Mouse (Mus musculus) limb, embryonic 14.5 days (tissue): Measurements from ENCODE around the gene Eva1b. TPM values are rescaled to one million over a fixed set of nuclear protein-coding genes. Genes with fewer than 3 reads are reported as not detected.
A peak's percentile ranks its signal among the peaks of the same experiment; 100 is the strongest.
"Not testable (repeated sequence)": the region's sequence is repeated elsewhere in the genome, so short reads cannot be mapped to it uniquely, and the experiment has no call there.

ENCODE experiments used
- ATAC-seq: fragments of 200-750 bp; cut with Nextera tagmentation; 2 replicates; pipeline ENCODE4 v1.8.0; 2017; ENCODE audit warnings: low read depth, moderate number of reproducible peaks, moderate TSS enrichment; ENCODE audit not compliant: low FRiP score
- DNase-seq: peaks from one replicate; pipeline ENCODE4 v3.0.0-alpha.2; 2015; ENCODE audit warnings: low spot score
- H3K27ac ChIP-seq: fragments of 300-500 bp; sonication (generic); replicated peaks from 2 replicates; pipeline ENCODE4 v1.5.1; 2014; ENCODE audit warnings: low read depth, mild to moderate bottlenecking, low read length, moderate library complexity, mixed read lengths
- H3K27me3 ChIP-seq: fragments of 300-500 bp; sonication (generic); 2 replicates; pipeline ENCODE4 v1.6.1; 2014; ENCODE audit warnings: low read length, mixed read lengths; ENCODE audit not compliant: control insufficient read depth, insufficient read depth
- H3K36me3 ChIP-seq: fragments of 300-500 bp; sonication (generic); 2 replicates; pipeline ENCODE4 v1.6.1; 2014; ENCODE audit warnings: mild to moderate bottlenecking, low read length, moderate library complexity, mixed read lengths; ENCODE audit not compliant: control insufficient read depth, insufficient read depth
- H3K4me1 ChIP-seq: fragments of 300-500 bp; sonication (generic); 2 replicates; pipeline ENCODE4 v1.6.1; 2014; ENCODE audit warnings: antibody characterized with exemption, low read length, mixed read lengths; ENCODE audit not compliant: control insufficient read depth, insufficient read depth
- H3K4me2 ChIP-seq: fragments of 300-500 bp; sonication (generic); replicated peaks from 2 replicates; pipeline ENCODE4 v1.6.1; 2014; ENCODE audit warnings: low read depth, mild to moderate bottlenecking, low read length, moderate library complexity; ENCODE audit not compliant: severe bottlenecking
- H3K4me3 ChIP-seq: fragments of 300-500 bp; sonication (generic); replicated peaks from 2 replicates; pipeline ENCODE4 v1.5.1; 2014; ENCODE audit warnings: low read length
- H3K9ac ChIP-seq: fragments of 300-500 bp; sonication (generic); 2 replicates; pipeline ENCODE4 v1.6.1; 2014; ENCODE audit warnings: mild to moderate bottlenecking, low read depth, low read length, moderate library complexity; ENCODE audit not compliant: severe bottlenecking
- H3K9me3 ChIP-seq: fragments of 300-500 bp; sonication (generic); 2 replicates; pipeline ENCODE4 v1.6.1; 2016; ENCODE audit warnings: low read length; ENCODE audit not compliant: control insufficient read depth
- POLR2A ChIP-seq: fragments of 200-500 bp; IDR thresholded peaks from 2 replicates; pipeline ENCODE4 v1.8.0; 2012; ENCODE audit warnings: inconsistent platforms, mild to moderate bottlenecking, moderate library complexity, borderline replicate concordance; ENCODE audit not compliant: insufficient read depth, insufficient read length; ENCODE audit errors: extremely low read depth
- WGBS: fragments of 180-500 bp; shearing (Covaris S2); extraction: QIAGEN DNeasy Blood & Tissue Kit; methylation state at CpG from one replicate; pipeline ENCODE4 v1.1.7; 2014; 5-methylcytosine and 5-hydroxymethylcytosine counted together
- polyA plus RNA-seq, 2 experiments: library from polyadenylated mRNA; depleted of rRNA in 1 of 2; stranded (reverse) in 1 of 2; unstranded in 1 of 2; fragments of >200 nt; fragmentation: Nextera tagmentation in 1 of 2; extraction: Ambion mirVana in 1 of 2; gene quantifications; 2 replicates each; pipeline versions ENCODE4 v1.2.1 to v1.2.3; 2012 to 2014

The Eva1b gene
- polyA plus RNA-seq, 2 experiments, result 101 to 120 TPM

DNA sequence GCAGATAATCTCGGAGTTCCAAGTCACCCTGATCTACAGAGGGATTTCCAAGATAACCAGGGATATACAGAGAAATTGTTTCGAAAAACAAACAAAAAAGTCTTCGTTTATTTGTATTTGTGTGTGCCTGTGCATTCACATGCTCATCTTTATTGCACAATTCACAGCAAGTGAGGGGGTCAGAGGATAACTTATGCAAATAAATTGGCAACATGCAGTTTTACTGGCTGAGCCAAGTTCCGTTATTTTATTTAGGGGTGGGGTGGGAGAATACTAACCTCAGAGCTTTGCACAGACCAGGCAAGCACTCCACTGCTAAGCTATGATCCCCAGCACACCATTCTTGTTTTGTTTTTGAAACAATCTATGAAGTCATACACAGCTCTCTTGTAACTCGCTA, 26.3 kb downstream of the Eva1b start:
- no peak overlapping the region for H3K9ac ChIP-seq
- DNase-seq (no peak), ATAC-seq (no peak)
- no peak overlapping the region for H3K4me3 ChIP-seq
- no peak overlapping the region for H3K27ac ChIP-seq
- H3K27me3 ChIP-seq, result no peaks in the 10 kb centered on the region
- 87% methylated on average over 5 of the region's 5 CpGs for WGBS
- no peaks in the 10 kb centered on the region for H3K4me1 ChIP-seq
- H3K9me3 ChIP-seq, result no peaks in the 10 kb centered on the region
- no peak overlapping the region for H3K4me2 ChIP-seq
- no peak for TF ChIP-seq POLR2A
- H3K36me3 ChIP-seq, result peaks cover 91% of the 10 kb centered on the region

DNA sequence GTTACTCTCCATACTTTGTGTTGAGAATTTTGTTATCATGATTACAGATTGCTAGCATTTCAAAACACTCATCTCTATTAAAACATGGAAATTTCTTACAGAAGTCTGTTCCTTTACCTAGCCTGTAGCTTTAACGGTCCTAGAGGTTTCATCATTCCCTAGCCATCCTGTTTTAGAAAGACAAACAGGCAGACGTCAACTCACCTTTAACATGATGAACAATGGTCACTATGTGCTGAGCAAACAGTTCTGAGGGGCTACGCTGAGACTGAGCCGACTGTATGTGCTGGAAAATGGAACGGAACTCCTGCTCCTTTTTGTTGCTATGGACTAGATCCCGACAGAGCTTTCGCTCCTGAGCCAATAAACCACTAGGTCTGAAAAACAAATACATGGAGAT, 28.4 kb downstream of the Eva1b start:
- H3K9ac ChIP-seq, H3K4me1 ChIP-seq, H3K9me3 ChIP-seq, H3K27ac ChIP-seq, H3K27me3 ChIP-seq, H3K4me3 ChIP-seq, ATAC-seq, H3K4me2 ChIP-seq, DNase-seq: not testable (repeated sequence)
- H3K36me3 ChIP-seq, result peaks cover 91% of the 10 kb centered on the region
- 97% methylated on average over 7 of the region's 7 CpGs for WGBS

DNA sequence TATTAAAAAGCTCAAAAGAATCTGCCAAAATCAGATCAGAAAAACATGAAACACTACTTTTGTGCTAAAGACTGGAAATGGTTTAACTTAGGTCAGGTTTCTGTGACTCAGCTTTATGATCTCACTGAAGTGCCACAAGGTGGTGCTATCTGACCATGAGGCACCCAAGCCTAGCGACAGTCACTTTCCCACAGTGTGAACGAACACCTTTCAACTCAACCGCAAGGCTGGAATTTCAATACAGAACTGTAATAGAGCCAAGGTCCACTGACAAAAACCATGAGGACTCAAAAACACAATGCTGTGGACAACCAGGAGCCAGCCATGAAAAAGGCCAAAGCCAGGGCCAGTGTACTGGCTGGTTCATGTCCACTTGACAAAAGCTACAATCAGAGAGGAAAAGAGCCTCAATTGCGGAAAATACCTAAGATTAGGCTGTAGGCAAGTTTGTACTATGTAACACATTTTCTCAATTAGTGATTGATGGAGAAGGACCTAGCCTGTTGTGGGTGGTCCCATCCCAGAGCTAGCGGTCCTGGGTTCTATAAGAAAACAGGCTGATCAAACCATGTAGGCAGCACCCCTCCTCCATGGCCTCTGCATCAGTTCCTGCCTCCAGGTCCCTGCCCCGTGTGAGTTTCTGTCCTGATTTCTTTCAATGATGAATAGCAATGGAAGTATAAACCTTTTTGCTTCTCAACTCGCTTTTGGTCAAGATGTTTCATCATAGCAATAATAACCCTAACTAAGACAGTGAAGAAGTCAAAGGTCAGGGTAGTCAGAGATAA, 33.8 kb downstream of the Eva1b start:
- Histone ChIP-seq H3K4me3 (no peak overlapping the region), H3K36me3 (peaks cover 86% of the 10 kb centered on the region), H3K27me3 (no peaks in the 10 kb centered on the region), H3K9me3 (no peaks in the 10 kb centered on the region), H3K4me2 (no peak overlapping the region), H3K27ac (no peak overlapping the region), H3K9ac (no peak overlapping the region), H3K4me1 (no peaks in the 10 kb centered on the region)
- WGBS, result 56% methylated on average over 7 of the region's 7 CpGs
- ATAC-seq, result peak; percentile 55; the same call in 1 of the 2 replicates
- no peak for TF ChIP-seq POLR2A
- peak; percentile 58 for DNase-seq

DNA sequence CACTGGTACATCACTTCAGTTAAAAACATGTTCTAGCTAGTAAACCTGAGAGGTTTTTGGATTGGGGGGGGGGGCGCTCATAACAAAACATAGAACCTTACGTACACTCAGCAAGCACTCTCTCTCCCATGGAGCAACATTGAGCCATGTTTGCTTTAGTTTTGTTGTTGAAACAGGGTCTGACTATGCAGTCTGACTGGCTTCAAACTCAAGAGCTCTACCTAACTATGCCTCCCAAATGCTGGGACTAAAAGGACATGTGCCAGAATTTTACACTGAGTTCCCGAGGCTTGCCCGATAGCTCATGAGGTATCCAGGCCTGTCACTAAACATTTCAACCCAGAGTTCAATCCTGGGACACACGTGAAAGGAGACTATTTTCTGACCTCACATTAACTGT, 35.5 kb downstream of the Eva1b start:
- no peak overlapping the region for H3K4me2 ChIP-seq
- no peak overlapping the region for H3K4me3 ChIP-seq
- 94% methylated on average over 5 of the region's 5 CpGs for WGBS
- no peaks in the 10 kb centered on the region for H3K9me3 ChIP-seq
- TF ChIP-seq POLR2A, result no peak
- H3K27me3 ChIP-seq, result no peaks in the 10 kb centered on the region
- no peaks in the 10 kb centered on the region for H3K4me1 ChIP-seq
- H3K27ac ChIP-seq, result no peak overlapping the region
- ATAC-seq (no peak), DNase-seq (no peak)
- no peak overlapping the region for H3K9ac ChIP-seq
- H3K36me3 ChIP-seq, result peaks cover 80% of the 10 kb centered on the region

DNA sequence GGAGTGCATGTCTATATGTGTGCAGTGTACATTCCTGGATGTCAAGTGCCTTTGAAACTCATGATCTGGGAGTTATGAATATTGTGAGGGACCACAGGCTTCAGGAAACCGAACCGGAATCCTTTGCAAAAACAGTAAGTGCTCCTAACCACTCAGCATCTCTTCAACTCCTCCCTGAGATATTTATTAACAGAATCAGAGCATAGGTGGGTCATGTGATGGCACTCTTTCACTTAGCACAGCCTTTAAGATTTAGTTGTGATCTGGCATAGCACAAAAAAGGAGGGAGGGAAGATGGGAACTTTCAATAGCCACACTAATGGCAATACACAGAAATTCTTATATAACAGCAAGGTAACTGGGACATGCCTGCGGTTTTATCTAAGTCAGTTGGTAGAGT, 39.6 kb downstream of the Eva1b start:
- no peaks in the 10 kb centered on the region for H3K4me1 ChIP-seq
- DNase-seq (no peak), ATAC-seq (no peak)
- no peaks in the 10 kb centered on the region for H3K27me3 ChIP-seq
- no peak overlapping the region for H3K27ac ChIP-seq
- peaks cover 72% of the 10 kb centered on the region for H3K36me3 ChIP-seq
- WGBS, result 87% methylated on average over 3 of the region's 3 CpGs
- no peak overlapping the region for H3K9ac ChIP-seq
- no peaks in the 10 kb centered on the region for H3K9me3 ChIP-seq
- H3K4me3 ChIP-seq, result no peak overlapping the region
- H3K4me2 ChIP-seq, result no peak overlapping the region
- no peak for TF ChIP-seq POLR2A

DNA sequence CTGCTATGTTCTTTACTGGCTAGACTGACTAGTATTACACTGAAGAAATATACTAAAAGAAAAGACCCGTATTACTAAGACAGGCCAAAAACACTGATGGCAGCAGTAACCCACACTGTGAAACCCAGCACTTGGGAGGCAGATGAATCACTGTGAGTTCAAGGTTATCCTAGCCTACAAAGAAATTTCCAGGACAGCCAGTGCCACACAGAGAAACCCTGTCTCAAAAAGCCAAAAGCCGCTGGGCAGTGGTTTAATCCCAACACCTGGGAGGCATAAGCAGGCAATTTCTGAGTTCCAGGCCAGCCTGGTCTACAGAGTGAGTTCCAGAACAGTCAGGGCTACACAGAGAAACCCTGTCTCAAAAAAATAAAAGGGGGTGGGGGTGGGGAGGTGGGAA, 43.1 kb downstream of the Eva1b start:
- ATAC-seq (no peak), DNase-seq (no peak)
- Histone ChIP-seq H3K9me3 (no peaks in the 10 kb centered on the region), H3K9ac (no peak overlapping the region), H3K36me3 (peaks cover 74% of the 10 kb centered on the region), H3K4me3 (no peak overlapping the region), H3K27me3 (no peaks in the 10 kb centered on the region), H3K4me1 (no peaks in the 10 kb centered on the region), H3K27ac (no peak overlapping the region), H3K4me2 (no peak overlapping the region)
- TF ChIP-seq POLR2A, result no peak
- WGBS, result 92% methylated on average over 2 of the region's 2 CpGs
